Mouse (Mus musculus) heart, adult 2 months (tissue): ENCODE measurements around the gene Jun.

Experiments used
- CTCF ChIP-seq: fragments of 200-600 bp; IDR thresholded peaks from 2 replicates; pipeline ENCODE4 v1.8.1; 2022; ENCODE audit warnings: antibody characterized with exemption, mild to moderate bottlenecking, moderate library complexity
- POLR2A ChIP-seq: fragments of 200-500 bp; IDR thresholded peaks from 2 replicates; pipeline ENCODE4 v1.6.1; 2011; ENCODE audit warnings: mild to moderate bottlenecking, low read depth, low read length, control low read depth; ENCODE audit not compliant: insufficient read depth

- TF ChIP-seq POLR2A (no peak), CTCF (no peak)
Observed at GRCm38 (mm10) chr4:95089968-95090367, 37.9 kb upstream of the Jun start.
